Mouse (Mus musculus) hindbrain, postnatal 0 days (tissue): ENCODE measurements at regions not wholly inside any gene's neighbourhood (a gene's known extent, or its start where the extent isn't known, plus 50 kb on each side); places are given as distances from the start of the nearest gene placed in this dataset.

Experiments
- ATAC-seq: fragments of 200-750 bp; cut with Nextera tagmentation; 2 replicates; pipeline ENCODE4 v1.8.0; 2017; ENCODE audit warnings: mild to moderate bottlenecking, moderate TSS enrichment, moderate library complexity
- DNase-seq: peaks from one replicate; pipeline ENCODE4 v3.0.0-alpha.2; 2015; ENCODE audit warnings: low spot score
- H3K27ac ChIP-seq: fragments of 300-500 bp; sonication (generic); 2 replicates; pipeline ENCODE4 v1.5.1; 2014; ENCODE audit warnings: mild to moderate bottlenecking
- H3K27me3 ChIP-seq: fragments of 300-500 bp; sonication (generic); 2 replicates; pipeline ENCODE4 v1.6.1; 2014; ENCODE audit warnings: low read length, mixed read lengths; ENCODE audit not compliant: insufficient read depth
- H3K36me3 ChIP-seq: fragments of 300-500 bp; sonication (generic); 2 replicates; pipeline ENCODE4 v1.6.1; 2014; ENCODE audit warnings: low read length, mixed read lengths; ENCODE audit not compliant: insufficient read depth
- H3K4me1 ChIP-seq: fragments of 300-500 bp; sonication (generic); 2 replicates; pipeline ENCODE4 v1.6.1; 2014; ENCODE audit warnings: antibody characterized with exemption, low read length, mixed read lengths; ENCODE audit not compliant: insufficient read depth
- H3K4me2 ChIP-seq: fragments of 300-500 bp; sonication (generic); 2 replicates; pipeline ENCODE4 v1.6.1; 2014; ENCODE audit warnings: low read depth, mild to moderate bottlenecking, low read length, moderate library complexity, mixed read lengths
- H3K4me3 ChIP-seq: fragments of 300-500 bp; sonication (generic); 2 replicates; pipeline ENCODE4 v1.5.1; 2014; ENCODE audit warnings: low read length
- H3K9ac ChIP-seq: fragments of 300-500 bp; sonication (generic); replicated peaks from 2 replicates; pipeline ENCODE4 v1.6.1; 2014; ENCODE audit warnings: mild to moderate bottlenecking, low read length, moderate library complexity, mixed read lengths
- H3K9me3 ChIP-seq: fragments of 300-500 bp; sonication (generic); 2 replicates; pipeline ENCODE4 v1.6.1; 2016; ENCODE audit warnings: low read length, mixed read lengths
- CTCF ChIP-seq: IDR thresholded peaks from 2 replicates; pipeline ENCODE4 v1.5.1; 2016; ENCODE audit warnings: antibody characterized with exemption, control low read depth, low read depth
- WGBS: fragments of 180-500 bp; shearing (Covaris S2); extraction: QIAGEN DNeasy Blood & Tissue Kit; methylation state at CpG from one replicate; pipeline ENCODE4 v1.1.7; 2014; 5-methylcytosine and 5-hydroxymethylcytosine counted together

GRCm38 (mm10) chr8:115599771-115600170 lies 107.8 kb downstream of the Maf start:
- ATAC-seq (no peak), DNase-seq (no peak)
- WGBS: 88% methylated on average over 6 of the region's 6 CpGs
- no peak for TF ChIP-seq CTCF
- no peak overlapping the region for H3K4me2 ChIP-seq
- H3K9me3 ChIP-seq: no peaks in the 10 kb centered on the region
- peaks cover 3% of the 10 kb centered on the region; the same call in 1 of the 2 replicates for H3K4me1 ChIP-seq
- H3K27me3 ChIP-seq: no peaks in the 10 kb centered on the region
- no peak overlapping the region for H3K27ac ChIP-seq
- H3K4me3 ChIP-seq: no peak overlapping the region
- H3K36me3 ChIP-seq: no peaks in the 10 kb centered on the region
- no peak overlapping the region for H3K9ac ChIP-seq

GRCm38 (mm10) chr8:115597226-115597953 lies 110.2 kb downstream of the Maf start:
- WGBS: 29% methylated on average over 10 of the region's 10 CpGs
- Histone ChIP-seq H3K4me1 (peaks cover 3% of the 10 kb centered on the region; the same call in 1 of the 2 replicates), H3K4me3 (no peak overlapping the region), H3K27ac (no peak overlapping the region), H3K9me3 (no peaks in the 10 kb centered on the region), H3K9ac (no peak overlapping the region), H3K27me3 (no peaks in the 10 kb centered on the region), H3K36me3 (no peaks in the 10 kb centered on the region), H3K4me2 (0 out of 2 replicates have a peak overlapping the region, but pooled peaks have one; percentile 6)
- DNase-seq (peak; percentile 65), ATAC-seq (no peak)
- TF ChIP-seq CTCF: no peak

- H3K4me2 ChIP-seq: no peak overlapping the region
- H3K27ac ChIP-seq: no peak overlapping the region
- WGBS: 91% methylated on average over 2 of the region's 2 CpGs
- no peaks in the 10 kb centered on the region for H3K27me3 ChIP-seq
- no peaks in the 10 kb centered on the region for H3K9me3 ChIP-seq
- H3K36me3 ChIP-seq: no peaks in the 10 kb centered on the region
- DNase-seq (no peak), ATAC-seq (no peak)
- H3K4me3 ChIP-seq: no peak overlapping the region
- no peak overlapping the region for H3K9ac ChIP-seq
- no peak for TF ChIP-seq CTCF
- H3K4me1 ChIP-seq: no peaks in the 10 kb centered on the region
These were observed 117.9 kb downstream of the Maf start for GRCm38 (mm10) chr8:115589721-115590120.

DNA sequence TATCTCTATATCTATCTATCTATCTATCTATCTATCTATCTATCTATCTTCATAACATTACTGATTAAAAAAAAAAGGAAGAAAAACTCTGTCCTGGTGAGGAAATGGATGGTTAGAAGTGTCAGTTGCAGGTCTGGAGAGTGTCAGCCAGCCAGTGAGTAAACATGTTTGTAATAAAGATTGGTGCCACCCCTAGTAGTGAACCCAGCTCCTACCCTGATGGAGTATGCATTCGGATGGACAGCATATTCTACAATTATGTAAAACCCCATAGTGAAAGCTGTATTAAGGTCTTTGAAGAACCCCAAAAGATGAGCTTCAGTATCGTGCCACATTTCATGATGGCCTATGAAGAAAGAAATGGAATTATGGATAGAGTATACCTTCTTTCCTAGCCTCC lies 118.5 kb downstream of the Maf start:
- Histone ChIP-seq H3K4me2 (no peak overlapping the region), H3K27ac (no peak overlapping the region), H3K9me3 (no peaks in the 10 kb centered on the region), H3K4me3 (no peak overlapping the region), H3K9ac (no peak overlapping the region), H3K36me3 (no peaks in the 10 kb centered on the region), H3K4me1 (no peaks in the 10 kb centered on the region), H3K27me3 (no peaks in the 10 kb centered on the region)
- 93% methylated on average over 2 of the region's 2 CpGs for WGBS
- ATAC-seq: no peak
- TF ChIP-seq CTCF: no peak
- no peak for DNase-seq

DNA sequence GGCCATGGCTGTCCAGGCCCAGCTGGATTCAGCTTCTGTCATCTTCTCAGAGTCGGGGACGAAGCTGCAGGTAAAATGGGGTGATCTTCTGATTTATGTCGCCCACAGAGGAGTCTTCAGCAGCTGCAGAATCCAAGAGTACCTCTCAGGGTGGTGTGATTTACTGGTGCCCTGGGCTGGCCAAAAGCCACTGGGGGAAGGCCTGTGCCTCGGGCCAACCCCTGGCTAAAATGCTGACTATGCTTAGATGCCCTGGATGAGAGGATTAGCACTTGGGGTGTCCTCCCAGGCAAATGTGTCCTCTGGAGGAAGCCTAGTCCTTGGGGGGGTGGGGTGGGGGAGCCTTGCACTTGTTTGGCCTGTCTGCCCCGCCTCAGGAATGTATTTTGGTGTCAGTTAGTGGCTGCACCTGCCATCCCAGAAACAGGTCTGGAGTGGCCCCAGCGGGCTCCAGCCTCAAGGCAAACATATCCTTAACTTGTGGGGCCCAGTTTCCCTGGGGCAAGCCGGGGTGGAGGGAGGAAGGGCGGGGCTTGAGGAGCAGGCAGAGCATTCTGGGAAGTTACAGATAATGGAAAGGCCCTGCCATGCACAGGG lies 123.2 kb downstream of the Maf start:
- no peak overlapping the region for H3K27ac ChIP-seq
- H3K9me3 ChIP-seq: no peaks in the 10 kb centered on the region
- WGBS: 82% methylated on average over 8 of the region's 8 CpGs
- TF ChIP-seq CTCF: no peak
- DNase-seq (no peak), ATAC-seq (no peak)
- H3K9ac ChIP-seq: no peak overlapping the region
- H3K27me3 ChIP-seq: no peaks in the 10 kb centered on the region
- no peaks in the 10 kb centered on the region for H3K4me1 ChIP-seq
- no peak overlapping the region for H3K4me3 ChIP-seq
- no peaks in the 10 kb centered on the region for H3K36me3 ChIP-seq
- no peak overlapping the region for H3K4me2 ChIP-seq

DNA sequence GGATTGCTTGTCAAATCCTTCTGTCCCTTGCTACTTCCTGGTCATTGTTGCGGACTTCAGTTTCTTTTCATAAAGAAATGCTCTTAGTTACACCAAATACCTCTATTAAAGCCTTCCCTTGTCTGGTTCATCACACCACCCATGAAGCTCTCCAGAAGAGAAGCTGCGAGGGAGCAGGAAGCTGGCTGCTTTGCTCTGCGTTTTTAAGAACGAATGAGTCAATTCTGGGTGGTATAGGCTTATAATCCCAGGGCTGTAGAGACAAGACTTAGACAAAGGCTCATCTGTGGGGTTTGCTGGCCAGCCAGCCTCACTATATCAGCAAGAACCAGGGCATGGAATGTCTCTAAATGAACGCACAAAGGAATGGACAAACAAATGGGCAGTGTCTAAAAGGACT lies 124.4 kb downstream of the Maf start:
- Histone ChIP-seq H3K4me2 (no peak overlapping the region), H3K4me3 (no peak overlapping the region), H3K36me3 (no peaks in the 10 kb centered on the region), H3K27me3 (no peaks in the 10 kb centered on the region), H3K9ac (no peak overlapping the region), H3K9me3 (no peaks in the 10 kb centered on the region), H3K4me1 (no peaks in the 10 kb centered on the region), H3K27ac (no peak overlapping the region)
- no peak for TF ChIP-seq CTCF
- DNase-seq (no peak), ATAC-seq (no peak)
- 83% methylated on average over 5 of the region's 5 CpGs for WGBS

DNA sequence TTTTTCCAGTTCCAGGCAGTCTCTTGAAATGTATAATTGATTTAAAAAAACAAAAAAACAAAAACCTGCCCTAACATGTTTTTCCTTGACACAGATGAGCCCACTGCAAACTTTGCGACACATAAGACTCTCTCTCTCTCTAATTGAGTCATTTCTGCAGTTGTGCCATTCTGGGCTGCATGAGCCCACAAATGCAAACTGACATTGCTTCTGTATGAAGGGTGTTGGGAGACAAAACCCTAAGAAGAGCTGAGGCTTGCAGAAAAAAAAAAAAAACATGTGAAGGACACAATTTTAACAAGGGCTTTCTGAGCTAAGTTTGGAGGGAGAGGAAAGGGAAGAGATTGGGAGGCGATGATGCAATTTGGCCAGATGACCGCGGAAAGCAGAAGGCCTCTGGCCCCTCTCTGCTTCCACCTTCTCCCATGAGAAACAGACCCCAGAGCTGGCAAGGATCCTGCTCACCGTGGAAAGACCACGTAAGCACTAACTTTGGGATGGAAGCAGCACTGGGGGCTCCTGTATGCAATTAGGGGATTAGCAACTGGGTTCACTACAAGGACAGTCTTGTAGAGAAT lies 125.6 kb downstream of the Maf start:
- DNase-seq: no peak

More for the DNA sequence above, 125.6 kb downstream of the Maf start:
- Histone ChIP-seq H3K9me3 (no peaks in the 10 kb centered on the region), H3K4me2 (no peak overlapping the region), H3K9ac (no peak overlapping the region), H3K36me3 (no peaks in the 10 kb centered on the region), H3K27me3 (no peaks in the 10 kb centered on the region), H3K4me1 (no peaks in the 10 kb centered on the region), H3K4me3 (no peak overlapping the region), H3K27ac (no peak overlapping the region)
- ATAC-seq: no peak
- 82% methylated on average over 6 of the region's 6 CpGs for WGBS
- TF ChIP-seq CTCF: no peak
